Mouse (Mus musculus): Measurements from ENCODE around the gene Tmem143.

- TF ChIP-seq POLR2A (IDR thresholded peaks at IDR 0.05; ENCODE audit: borderline replicate concordance, low read depth, low read length) = no peak
- TF ChIP-seq CTCF (IDR thresholded peaks at IDR 0.05; ENCODE audit: low read depth, low read length) = no peak
Observed at GRCm38 (mm10) chr7:45924429-45924816, 27.7 kb downstream of the Tmem143 start.

Measured in bone marrow macrophage, adult 2 months (primary cell).